Mouse (Mus musculus): ENCODE measurements around the gene Naa35. TPM values are rescaled to one million over a fixed set of nuclear protein-coding genes. Genes with fewer than 3 reads are reported as not detected.

The Naa35 gene
- total RNA-seq, 2 experiments from 2014 or later: 29.2 to 32.7 TPM

- Histone ChIP-seq H3K4me3 (peak overlapping the region; percentile 96), H3K27ac (no peak overlapping the region)
- no peak for TF ChIP-seq CTCF (IDR thresholded peaks at IDR 0.05)
- DNase-seq: no peak
- intact Hi-C loops (cut with DNase I): loop anchor here (2.0 kb wide), 1 partner anchor 29 kb away; the partner anchor contains the start of genes Agtpbp1 and Naa35
These were observed 29.4 kb upstream of the Naa35 start for GRCm38 (mm10) chr13:59555613-59556192.

DNA sequence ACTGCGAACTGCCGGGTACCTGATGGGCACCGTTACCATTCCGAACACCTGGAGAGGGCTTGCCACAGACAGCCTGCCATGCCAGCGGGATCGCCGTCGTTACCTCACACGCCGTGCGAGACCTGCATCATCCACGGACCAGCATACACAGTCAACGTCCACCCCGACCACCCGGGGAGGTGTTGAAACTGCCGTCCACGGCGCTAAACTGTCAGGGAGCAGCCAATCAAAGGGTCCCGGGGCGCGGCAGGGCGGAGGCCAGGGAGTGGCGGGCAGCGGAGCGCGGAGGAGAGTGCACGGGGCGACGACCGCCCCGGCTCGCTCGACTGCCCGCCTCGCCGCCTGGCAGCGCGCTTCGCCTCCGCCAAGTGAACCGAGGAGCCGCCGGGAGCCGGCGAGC, 28.4 kb upstream of the Naa35 start:
- Histone ChIP-seq H3K4me3 (peak overlapping the region; percentile 96), H3K27ac (peak overlapping the region; percentile 92)
- peak; percentile 76 for DNase-seq
- intact Hi-C loops (cut with DNase I): loop anchor here (2.0 kb wide), 1 partner anchor 28 kb away; the partner anchor contains the start of genes Agtpbp1 and Naa35
- TF ChIP-seq CTCF (IDR thresholded peaks at IDR 0.05): no peak

DNA sequence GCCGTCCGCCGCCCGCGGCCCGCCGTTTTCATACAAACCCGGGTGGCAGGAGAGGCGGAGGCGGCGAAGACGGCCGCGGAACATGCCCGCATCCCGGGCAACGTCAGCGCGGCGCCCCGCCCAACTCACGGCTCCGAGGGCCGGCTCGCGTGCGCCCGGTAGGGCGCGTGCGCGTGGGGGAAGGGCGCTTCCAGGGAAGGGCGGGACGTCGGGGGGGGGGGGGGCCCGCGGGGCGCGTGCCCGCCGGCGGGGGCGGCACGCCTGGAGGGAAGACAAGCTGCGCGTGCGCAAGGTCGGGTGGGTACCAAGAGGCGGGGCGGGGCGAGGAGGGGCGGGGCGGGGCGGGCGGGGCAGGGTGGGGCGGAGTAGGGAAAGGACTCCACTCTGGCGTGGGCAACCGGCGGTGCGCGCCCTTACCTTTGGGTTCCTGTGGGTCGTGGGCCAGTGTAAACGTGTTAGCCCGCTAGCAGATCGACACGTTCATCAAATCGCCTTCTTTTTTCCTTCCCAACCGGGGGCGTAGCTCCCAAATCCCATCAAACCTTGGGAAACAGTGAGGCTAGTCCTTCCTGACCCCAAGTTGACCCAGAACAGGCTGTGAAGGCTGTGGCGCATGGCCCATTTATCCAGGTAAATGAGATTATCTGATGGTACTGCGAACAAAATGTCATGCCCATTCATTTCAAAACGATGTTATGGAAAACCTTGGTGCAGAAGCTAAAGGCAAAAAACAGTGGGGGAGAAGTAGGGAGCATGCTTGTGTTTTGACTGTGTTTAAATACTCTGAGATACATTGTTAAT, 27.7 kb upstream of the Naa35 start:
- DNase-seq: peak; percentile 96
- peak overlapping the region; percentile 96 for H3K4me3 ChIP-seq
- H3K27ac ChIP-seq: peak overlapping the region; percentile 92
- no peak for TF ChIP-seq CTCF (IDR thresholded peaks at IDR 0.05)
- intact Hi-C loops (cut with DNase I): loop anchor here (2.0 kb wide), 1 partner anchor 27 kb away; the partner anchor contains the start of genes Agtpbp1 and Naa35

DNA sequence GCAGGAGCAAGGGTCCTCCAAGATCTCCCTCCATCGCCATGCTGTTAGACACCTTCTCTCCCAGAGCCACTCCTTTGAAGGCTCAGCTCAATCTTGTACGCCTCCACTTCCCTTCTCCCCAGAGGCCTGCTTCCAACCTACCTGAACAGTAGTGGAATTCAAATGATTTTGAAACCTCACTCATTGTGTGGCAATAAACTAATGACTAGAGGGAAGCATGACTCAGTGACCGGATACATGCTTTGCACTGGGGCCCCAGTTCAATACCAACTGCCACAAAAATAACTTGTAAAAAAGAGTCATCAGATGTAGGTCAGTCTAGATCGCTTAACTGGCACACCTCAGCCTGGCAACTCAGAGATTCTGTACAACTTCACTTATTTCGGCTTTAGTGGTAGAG, 26.3 kb upstream of the Naa35 start:
- no peak for DNase-seq
- no peak for TF ChIP-seq CTCF (IDR thresholded peaks at IDR 0.05)
- intact Hi-C loops (cut with DNase I): no loop called here
- Histone ChIP-seq H3K4me3 (no peak overlapping the region), H3K27ac (no peak overlapping the region)

- intact Hi-C loops (cut with DNase I): no loop called here
These were observed 22.6 kb upstream of the Naa35 start for GRCm38 (mm10) chr13:59562471-59562870.

DNA sequence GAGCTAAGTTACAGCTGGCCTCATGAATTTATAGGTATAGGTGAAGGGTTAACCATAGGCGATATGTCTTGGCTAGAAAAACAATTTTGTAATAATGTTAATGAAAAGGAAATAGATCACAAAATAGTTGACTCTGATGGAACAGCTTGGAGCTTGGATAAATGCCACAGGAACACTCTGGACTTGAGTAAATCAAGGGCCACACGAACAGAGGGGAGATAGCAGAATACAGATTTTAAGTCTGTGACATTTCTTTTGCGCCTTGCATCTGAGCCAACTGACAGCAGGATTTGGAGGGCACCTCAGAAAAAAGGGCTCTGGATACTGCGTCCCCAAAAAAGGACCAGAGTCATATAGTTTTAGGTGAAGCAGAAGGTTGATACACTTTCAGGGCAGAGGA, 20.6 kb upstream of the Naa35 start:
- H3K27ac ChIP-seq: no peak overlapping the region
- DNase-seq: no peak
- no peak overlapping the region for H3K4me3 ChIP-seq
- no peak for TF ChIP-seq CTCF (IDR thresholded peaks at IDR 0.05)
- intact Hi-C loops (cut with DNase I): no loop called here

More at GRCm38 (mm10) chr13:59562471-59562870, 22.6 kb upstream of the Naa35 start:
- no peak for TF ChIP-seq CTCF (IDR thresholded peaks at IDR 0.05)
- H3K27ac ChIP-seq: no peak overlapping the region
- H3K4me3 ChIP-seq: no peak overlapping the region
- no peak for DNase-seq

DNA sequence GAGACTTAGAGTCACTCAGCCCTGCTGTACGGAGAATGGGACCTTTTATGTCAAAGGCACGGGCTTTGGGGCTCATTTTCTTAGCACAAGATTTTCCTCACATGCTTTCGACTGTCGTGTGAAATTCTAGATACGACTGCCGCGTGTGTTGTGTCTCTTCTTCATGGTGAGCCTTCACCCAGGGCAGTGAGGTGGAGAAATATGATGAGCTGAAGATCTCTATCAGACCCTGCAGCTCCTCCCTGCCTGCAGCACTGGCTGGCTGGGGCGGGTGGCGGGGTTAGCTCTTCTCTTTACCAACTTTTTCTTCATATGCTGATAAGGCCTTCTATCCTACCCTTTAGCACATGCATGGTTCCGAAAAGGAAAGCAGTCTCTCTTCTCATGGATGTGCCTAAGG, 20.1 kb upstream of the Naa35 start:
- TF ChIP-seq CTCF (IDR thresholded peaks at IDR 0.05): no peak
- Histone ChIP-seq H3K27ac (no peak overlapping the region), H3K4me3 (no peak overlapping the region)
- intact Hi-C loops (cut with DNase I): no loop called here
- DNase-seq: no peak

- TF ChIP-seq CTCF (IDR thresholded peaks at IDR 0.05): no peak
- intact Hi-C loops (cut with DNase I): no loop called here
These were observed 19.0 kb upstream of the Naa35 start for GRCm38 (mm10) chr13:59565945-59566520.

GRCm38 (mm10) chr13:59571107-59571506, 14.0 kb upstream of the Naa35 start:
- no peak overlapping the region for H3K27ac ChIP-seq
- no peak for TF ChIP-seq CTCF (IDR thresholded peaks at IDR 0.05)
- no peak overlapping the region for H3K4me3 ChIP-seq
- DNase-seq: no peak
- intact Hi-C loops (cut with DNase I): no loop called here

More at GRCm38 (mm10) chr13:59565945-59566520, 19.0 kb upstream of the Naa35 start:
- DNase-seq: no peak
- Histone ChIP-seq H3K27ac (no peak overlapping the region), H3K4me3 (no peak overlapping the region)

- Histone ChIP-seq H3K27ac (no peak overlapping the region; the same call in 1 of the 2 replicates), H3K4me3 (no peak overlapping the region)
- intact Hi-C loops (cut with DNase I): no loop called here
- DNase-seq: peak; percentile 25
- TF ChIP-seq CTCF (IDR thresholded peaks at IDR 0.05): no peak
These were observed 12.5 kb upstream of the Naa35 start for GRCm38 (mm10) chr13:59572549-59572948.

DNA sequence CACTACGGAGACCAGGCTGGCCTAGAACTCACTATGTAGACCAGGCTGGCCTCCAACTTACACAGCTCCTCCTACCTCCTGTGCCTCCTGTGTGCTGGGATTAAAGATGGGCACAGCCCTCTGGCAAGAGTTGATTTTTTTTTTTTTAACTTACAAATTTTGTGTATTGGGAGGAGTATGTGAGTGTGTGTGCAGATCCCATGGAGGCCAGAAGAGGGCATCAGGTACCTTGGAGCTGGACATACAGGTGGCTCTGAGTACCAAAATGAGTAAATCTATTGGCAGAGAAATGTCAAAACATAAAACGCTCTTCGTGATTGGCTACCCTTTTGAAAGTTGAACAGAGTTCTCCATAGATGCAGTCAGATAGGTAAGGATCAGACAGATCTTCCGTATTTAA, 4.1 kb upstream of the Naa35 start:
- no peak for DNase-seq
- H3K4me3 ChIP-seq: no peak overlapping the region
- TF ChIP-seq CTCF (IDR thresholded peaks at IDR 0.05): 0 out of 2 replicates have a peak, but pooled peaks have one; percentile 7
- intact Hi-C loops (cut with DNase I): loop anchor here (5.0 kb wide), 1 partner anchor 64 kb away; no protein-coding TSS in a partner anchor
- H3K27ac ChIP-seq: no peak overlapping the region

DNA sequence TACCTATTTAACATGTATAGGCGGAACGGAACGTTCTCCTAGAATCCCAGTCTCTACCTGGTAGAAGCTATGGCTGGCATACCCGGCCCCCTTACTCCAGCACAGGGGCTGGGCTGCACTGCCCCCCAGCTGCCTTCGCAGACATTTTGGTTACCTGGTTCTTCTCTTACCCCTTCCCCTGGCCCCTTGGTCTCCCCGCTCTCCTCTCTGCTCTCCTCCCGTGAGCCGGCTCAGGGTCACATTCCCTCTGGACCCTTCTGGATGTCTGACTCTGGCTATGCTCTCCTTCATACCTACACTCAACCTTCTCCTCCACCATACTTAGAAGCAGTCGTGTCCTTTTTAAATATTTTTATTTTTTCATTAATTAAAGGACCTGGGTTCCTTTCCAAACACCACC, 578 bp upstream of the Naa35 start:
- peak; percentile 49 for DNase-seq
- Histone ChIP-seq H3K27ac (peak overlapping the region; percentile 92), H3K4me3 (peak overlapping the region; percentile 91)
- intact Hi-C loops (cut with DNase I): loop anchor here (2.0 to 5.0 kb wide), 2 partner anchors 28 to 67 kb away; no protein-coding TSS in a partner anchor
- peak; percentile 39 for TF ChIP-seq CTCF (IDR thresholded peaks at IDR 0.05)

DNA sequence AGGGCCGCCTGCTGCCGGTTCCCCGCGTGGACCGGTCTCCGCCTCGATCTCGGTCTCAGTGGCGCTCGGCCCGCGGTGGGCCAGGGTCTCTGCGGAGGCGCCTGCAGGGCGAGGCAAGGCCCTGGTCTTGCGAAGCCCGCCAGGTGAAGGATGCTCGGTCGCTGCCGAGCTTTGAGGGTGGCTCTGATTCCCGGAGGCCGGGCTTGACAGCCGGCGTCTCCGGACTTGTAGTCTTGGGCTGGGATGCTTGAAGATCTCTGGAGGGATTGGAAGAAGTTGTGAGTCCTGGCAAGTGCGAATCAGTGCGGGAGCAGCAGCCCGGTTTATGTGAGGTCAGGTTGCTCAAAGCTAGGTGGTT, 568 bp downstream of the Naa35 start:
- no peak for TF ChIP-seq CTCF (IDR thresholded peaks at IDR 0.05)
- H3K27ac ChIP-seq: peak overlapping the region; percentile 89
- H3K4me3 ChIP-seq: peak overlapping the region; percentile 91
- DNase-seq: no peak
- intact Hi-C loops (cut with DNase I): loop anchor here (2.0 to 5.0 kb wide), 3 partner anchors 29 to 182 kb away; partner anchors contain the start of gene Isca1
